In genomic region chr5:105556291-105556690, GRCm38 (mm10) we compare ENCODE assay signal across 28 mouse cellular contexts. TPM values are rescaled to one million over a fixed set of nuclear protein-coding genes. Genes with fewer than 3 reads are reported as not detected.
DNase-seq lines count a peak whose midpoint lies in the region; ATAC-seq lines count a peak whose summit lies in the region.
"Had no signal": no experiment of that assay in that cellular context is flagged by ENCODE, and none has a peak within 500 bp of the region (broad histone marks: within the 10 kb centered on the region; RNA-seq: fewer than 3 reads in every experiment).

No protein-coding gene starts in this region.

- H3K9ac ChIP-seq in midbrain, embryonic 11.5 days (ENCODE audit: low read length) = no peak overlapping the region
- no peak overlapping the region for H3K9ac ChIP-seq in midbrain, embryonic 14.5 days (replicated peaks; ENCODE audit: low read length)
- H3K9ac ChIP-seq: embryonic facial prominence, embryonic 13.5 days; embryonic facial prominence, embryonic 15.5 days; forebrain, embryonic 12.5 days had no signal

- no peaks in the 10 kb centered on the region for H3K9me3 ChIP-seq in midbrain, embryonic 11.5 days (ENCODE audit: control insufficient read depth, low read length)
- no peaks in the 10 kb centered on the region for H3K9me3 ChIP-seq in midbrain, embryonic 14.5 days (ENCODE audit: control insufficient read depth, low read length)
- H3K9me3 ChIP-seq: embryonic facial prominence, embryonic 15.5 days; forebrain, embryonic 12.5 days had no signal

- peak; percentile 8 for DNase-seq in midbrain, embryonic 11.5 days (ENCODE audit: low spot score, missing footprints)
- DNase-seq in midbrain, embryonic 14.5 days = no peak
- peak; percentile 11 for DNase-seq in R1 (ENCODE audit: low read depth, low spot score)
- peak; percentile 65 to 83 for DNase-seq in natural killer cell, adult 2 months (ENCODE audit: low spot score in 2 of 2)
- no peak for DNase-seq in frontal cortex, postnatal 14 days (ENCODE audit: low spot score in 2 of 2)
- no peak for DNase-seq in kidney, postnatal 4 days
- no peak for DNase-seq in gastrocnemius, postnatal 14 days
- DNase-seq: adrenal gland, postnatal 10 days; adrenal gland, postnatal 25 days; cerebellum, adult 11 months; cerebellum, adult 18-20 months; cerebellum, adult 8-10 months; cerebellum, adult 9-11 months; cerebellum, postnatal 14 days; cerebellum, postnatal 36 days; embryo, embryonic 11 days had no signal

- no peak overlapping the region for H3K4me2 ChIP-seq in midbrain, embryonic 11.5 days
- H3K4me2 ChIP-seq in midbrain, embryonic 14.5 days (ENCODE audit: low read length) = no peak overlapping the region
- H3K4me2 ChIP-seq: embryonic facial prominence, embryonic 13.5 days; embryonic facial prominence, embryonic 15.5 days; forebrain, embryonic 12.5 days had no signal

- no peak overlapping the region for H3K27ac ChIP-seq in midbrain, embryonic 11.5 days (ENCODE audit: low read depth, low read length)
- H3K27ac ChIP-seq in midbrain, embryonic 14.5 days (replicated peaks; ENCODE audit: low read depth, low read length) = no peak overlapping the region
- H3K27ac ChIP-seq: embryonic facial prominence, embryonic 13.5 days; embryonic facial prominence, embryonic 15.5 days; forebrain, embryonic 10.5 days; forebrain, embryonic 12.5 days had no signal

- ATAC-seq in midbrain, embryonic 11.5 days (ENCODE audit: low FRiP score) = no peak
- no peak for ATAC-seq in midbrain, embryonic 14.5 days (ENCODE audit: low FRiP score, low TSS enrichment)
- 0 out of 2 replicates have a peak, but pooled peaks have one; percentile 9 for ATAC-seq in megakaryocyte, adult 5-6 weeks (ENCODE audit: poor library complexity, severe bottlenecking)
- ATAC-seq: activated CD4-positive, CD25-positive, alpha-beta regulatory T cell, adult 4 months; CD4-positive, CD25-positive, alpha-beta regulatory T cell, adult 4 months; forebrain, embryonic 14.5 days; forebrain, embryonic 16.5 days; Patski had no signal

- H3K4me3 ChIP-seq in midbrain, embryonic 11.5 days (ENCODE audit: low read depth, low read length) = no peak overlapping the region
- no peak overlapping the region for H3K4me3 ChIP-seq in midbrain, embryonic 14.5 days (replicated peaks; ENCODE audit: low read depth, low read length)
- H3K4me3 ChIP-seq: embryonic facial prominence, embryonic 13.5 days; embryonic facial prominence, embryonic 15.5 days; erythroblast, embryonic 14.5 days; forebrain, embryonic 10.5 days; forebrain, embryonic 12.5 days had no signal

- 91% methylated on average over 6 of the region's 6 CpGs for WGBS in midbrain, embryonic 11.5 days
- WGBS in midbrain, embryonic 14.5 days = 94% methylated on average over 6 of the region's 6 CpGs

- no peaks in the 10 kb centered on the region for H3K36me3 ChIP-seq in midbrain, embryonic 11.5 days (ENCODE audit: control insufficient read depth, insufficient read depth, low read length)
- H3K36me3 ChIP-seq in midbrain, embryonic 14.5 days (ENCODE audit: control insufficient read depth, insufficient read depth, low read length) = no peaks in the 10 kb centered on the region; the same call in 1 of the 2 replicates
- H3K36me3 ChIP-seq: embryonic facial prominence, embryonic 15.5 days; forebrain, embryonic 12.5 days had no signal

- intact Hi-C loops in gastrocnemius, postnatal 14 days (cut with DNase I; ENCODE audit: low total_unique reads) = no loop called here

- no peaks in the 10 kb centered on the region for H3K27me3 ChIP-seq in midbrain, embryonic 11.5 days (ENCODE audit: control insufficient read depth, insufficient read depth, low read length)
- H3K27me3 ChIP-seq in midbrain, embryonic 14.5 days (ENCODE audit: control insufficient read depth, insufficient read depth, low read length) = no peaks in the 10 kb centered on the region
- H3K27me3 ChIP-seq: CH12.LX; embryonic facial prominence, embryonic 13.5 days; embryonic facial prominence, embryonic 15.5 days; forebrain, embryonic 12.5 days; Patski had no signal

- no peaks in the 10 kb centered on the region for H3K4me1 ChIP-seq in midbrain, embryonic 11.5 days (ENCODE audit: control insufficient read depth, insufficient read depth, low read length)
- H3K4me1 ChIP-seq in midbrain, embryonic 14.5 days (ENCODE audit: control insufficient read depth, insufficient read depth, low read length) = no peaks in the 10 kb centered on the region
- H3K4me1 ChIP-seq: embryonic facial prominence, embryonic 13.5 days; embryonic facial prominence, embryonic 15.5 days; forebrain, embryonic 10.5 days; forebrain, embryonic 12.5 days had no signal

RNA-seq across cellular contexts. Expression of gene Lrrc8c, which starts 37.1 kb away (rescaled TPM):
- 12.4 and 12.8 TPM in 2 replicates for polyA plus RNA-seq in midbrain, embryonic 11.5 days (2014; fragmentation: Nextera tagmentation; extraction: Ambion mirVana)
- 13.0 and 16.7 TPM in 2 replicates for polyA plus RNA-seq in midbrain, embryonic 14.5 days (2014; fragmentation: Nextera tagmentation; extraction: Ambion mirVana)
- total RNA-seq in megakaryocyte, adult 5-6 weeks (2015) = 51.2 and 57.7 TPM in 2 replicates
- 9.7 and 12.2 TPM in 2 replicates for total RNA-seq in megakaryocyte, adult 5-6 weeks (2017)
- total RNA-seq in gastrocnemius, postnatal 14 days (2021) = 10 to 100 TPM; 15.1 to 17.9 TPM

Comparison
In these comparisons a context has a peak if more than half of its experiments do, and no peak if none do; other contexts are left out.
1. DNase-seq: peak in midbrain, embryonic 11.5 days (single experiment), R1 (single experiment) and natural killer cell, adult 2 months (2 of 2); none in midbrain, embryonic 14.5 days (single experiment), frontal cortex, postnatal 14 days (0 of 2), kidney, postnatal 4 days (0 of 2) and gastrocnemius, postnatal 14 days (single experiment).